ENCODE assay signal across 18 mouse cellular contexts in genomic region chr10:124222068-124222467, GRCm38 (mm10).
DNase-seq lines count a peak whose midpoint lies in the region; ATAC-seq and TF ChIP-seq lines count a peak whose summit lies in the region.
"Had no signal": no experiment of that assay in that cellular context is flagged by ENCODE, and none has a peak within 500 bp of the region (broad histone marks: within the 10 kb centered on the region; RNA-seq: fewer than 3 reads in every experiment).

No protein-coding gene starts in this region.

- H3K4me1 ChIP-seq in lung, embryonic 14.5 days (ENCODE audit: insufficient read depth): no peaks in the 10 kb centered on the region
- H3K4me1 ChIP-seq in lung, adult 2 months (ENCODE audit: control insufficient read depth, insufficient read depth, low read length): no peaks in the 10 kb centered on the region
- no peaks in the 10 kb centered on the region for H3K4me1 ChIP-seq in lung, embryonic 16.5 days (replicated peaks; ENCODE audit: control insufficient read depth, insufficient read depth, low read length)
- H3K4me1 ChIP-seq: embryonic facial prominence, embryonic 10.5 days; embryonic facial prominence, embryonic 12.5 days; forebrain, embryonic 13.5 days; forebrain, embryonic 15.5 days had no signal

- H3K27me3 ChIP-seq in lung, embryonic 14.5 days (ENCODE audit: insufficient read depth, low read length): no peaks in the 10 kb centered on the region
- no peaks in the 10 kb centered on the region for H3K27me3 ChIP-seq in lung, embryonic 16.5 days (ENCODE audit: control insufficient read depth, insufficient read depth, low read depth, low read length)
- H3K27me3 ChIP-seq: embryonic facial prominence, embryonic 12.5 days; forebrain, embryonic 13.5 days; forebrain, embryonic 15.5 days had no signal

- no peak overlapping the region for H3K27ac ChIP-seq in lung, embryonic 14.5 days (ENCODE audit: low read depth)
- H3K27ac ChIP-seq in lung, embryonic 16.5 days (ENCODE audit: low read length): peak overlapping the region; percentile 4; the same call in 1 of the 2 replicates
- H3K27ac ChIP-seq: embryonic facial prominence, embryonic 10.5 days; embryonic facial prominence, embryonic 12.5 days; forebrain, embryonic 13.5 days; forebrain, embryonic 15.5 days had no signal

- H3K9me3 ChIP-seq in lung, embryonic 14.5 days (ENCODE audit: low read depth, low read length): no peaks in the 10 kb centered on the region
- no peaks in the 10 kb centered on the region for H3K9me3 ChIP-seq in lung, embryonic 16.5 days (ENCODE audit: control insufficient read depth, low read length)
- H3K9me3 ChIP-seq: embryonic facial prominence, embryonic 10.5 days; embryonic facial prominence, embryonic 12.5 days; forebrain, embryonic 13.5 days; forebrain, embryonic 15.5 days had no signal

- H3K36me3 ChIP-seq in lung, embryonic 14.5 days (ENCODE audit: insufficient read depth): no peaks in the 10 kb centered on the region
- H3K36me3 ChIP-seq in lung, embryonic 16.5 days (ENCODE audit: control insufficient read depth, insufficient read depth, low read length): no peaks in the 10 kb centered on the region
- H3K36me3 ChIP-seq: embryonic facial prominence, embryonic 10.5 days; embryonic facial prominence, embryonic 12.5 days; forebrain, embryonic 15.5 days had no signal

- peak; percentile 35 for DNase-seq in lung, embryonic 14.5 days
- DNase-seq in lung, adult 2 months: no peak
- DNase-seq in lung, postnatal 4 days: no peak
- peak; percentile 1 for DNase-seq in lung, postnatal 25 days (ENCODE audit: low spot score)
- no peak for DNase-seq in lung, postnatal 10 days
- peak; percentile 3 for DNase-seq in lung, postnatal 36 days
- DNase-seq in right cerebral cortex, adult 2 months (ENCODE audit: low spot score in 2 of 2): no peak
- DNase-seq: adrenal gland, adult 2 months; adrenal gland, postnatal 10 days; adrenal gland, postnatal 25 days; cerebellum, adult 11-12 months; cerebellum, adult 2 months; cerebellum, adult 9-10 months had no signal

- no peak overlapping the region for H3K9ac ChIP-seq in lung, embryonic 14.5 days
- no peak overlapping the region for H3K9ac ChIP-seq in lung, embryonic 16.5 days (ENCODE audit: low read length)
- H3K9ac ChIP-seq: embryonic facial prominence, embryonic 12.5 days; forebrain, embryonic 13.5 days; forebrain, embryonic 15.5 days had no signal

- no peak for TF ChIP-seq CTCF in lung, embryonic 14.5 days (IDR thresholded peaks at IDR 0.05; ENCODE audit: low read depth)
- no peak for TF ChIP-seq CTCF in lung, adult 2 months (IDR thresholded peaks at IDR 0.05; ENCODE audit: insufficient read depth, low read length)

- H3K4me2 ChIP-seq in lung, embryonic 14.5 days: no peak overlapping the region
- no peak overlapping the region for H3K4me2 ChIP-seq in lung, embryonic 16.5 days (ENCODE audit: low read depth, low read length)
- H3K4me2 ChIP-seq: embryonic facial prominence, embryonic 12.5 days; forebrain, embryonic 13.5 days; forebrain, embryonic 15.5 days had no signal

- WGBS in lung, embryonic 14.5 days: 21% methylated on average over 2 of the region's 2 CpGs
- 31% methylated on average over 2 of the region's 2 CpGs for WGBS in lung, adult 2 months
- WGBS in lung, embryonic 16.5 days: 33% methylated on average over 2 of the region's 2 CpGs

- no peak overlapping the region for H3K4me3 ChIP-seq in lung, embryonic 14.5 days (ENCODE audit: low read depth, low read length)
- H3K4me3 ChIP-seq in lung, adult 2 months (replicated peaks; ENCODE audit: extremely low read depth, low read depth, low read length): no peak overlapping the region
- no peak overlapping the region for H3K4me3 ChIP-seq in lung, embryonic 16.5 days (ENCODE audit: low read length)
- H3K4me3 ChIP-seq: embryonic facial prominence, embryonic 10.5 days; embryonic facial prominence, embryonic 12.5 days; forebrain, embryonic 13.5 days; forebrain, embryonic 15.5 days had no signal

- no peak for ATAC-seq in lung, embryonic 14.5 days (ENCODE audit: insufficient read depth)
- ATAC-seq in lung, embryonic 16.5 days (ENCODE audit: low read depth): peak; percentile 76
- ATAC-seq: forebrain, embryonic 13.5 days; forebrain, embryonic 15.5 days had no signal

- TF ChIP-seq POLR2A in lung, adult 2 months (IDR thresholded peaks at IDR 0.05; ENCODE audit: borderline replicate concordance, extremely low read depth, low read depth, low read length): no peak

Comparison
In these comparisons a context has a peak if more than half of its experiments do, and no peak if none do; other contexts are left out.
1. DNase-seq: peak in lung, embryonic 14.5 days (single experiment), lung, postnatal 25 days (single experiment) and lung, postnatal 36 days (single experiment); none in lung, adult 2 months (single experiment), lung, postnatal 4 days (0 of 2), lung, postnatal 10 days (single experiment) and right cerebral cortex, adult 2 months (0 of 2).